Comparison of ENCODE assay signal across 25 mouse cellular contexts in the genomic region with DNA sequence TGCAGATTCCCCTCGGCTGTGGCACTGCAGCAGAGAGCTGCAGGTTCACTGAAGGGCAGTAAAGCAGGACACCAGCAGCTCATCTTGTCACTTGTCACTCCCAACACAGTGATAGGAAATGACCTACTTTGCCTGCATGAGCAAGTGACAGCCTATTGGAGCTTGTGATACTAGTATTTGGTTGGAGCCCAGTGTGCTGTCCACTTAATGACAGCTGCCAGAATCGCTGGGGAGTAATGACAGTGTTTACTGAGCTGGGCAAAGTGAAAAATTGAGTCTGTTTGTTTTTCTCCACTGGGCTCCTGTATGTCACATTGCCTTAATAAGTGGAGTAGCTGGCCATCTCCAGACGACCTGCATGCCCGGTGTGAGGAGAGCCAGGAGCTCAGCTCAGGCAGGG. TPM values are rescaled to one million over a fixed set of nuclear protein-coding genes. Genes with fewer than 3 reads are reported as not detected.
"Had no signal": no experiment of that assay in that cellular context is flagged by ENCODE, and none has a peak within 500 bp of the region (broad histone marks: within the 10 kb centered on the region; RNA-seq: fewer than 3 reads in every experiment).

No protein-coding gene starts in this region.

- H3K9ac ChIP-seq: limb, embryonic 12.5 days; limb, embryonic 15.5 days; liver, embryonic 14.5 days; lung, embryonic 15.5 days; midbrain, embryonic 13.5 days; neural tube, embryonic 13.5 days had no signal

- H3K27me3 ChIP-seq: limb, embryonic 12.5 days; limb, embryonic 15.5 days; lung, embryonic 15.5 days; megakaryocyte, embryonic 14.5 days; midbrain, embryonic 13.5 days; neural tube, embryonic 13.5 days had no signal

- H3K27ac ChIP-seq: limb, embryonic 12.5 days; limb, embryonic 15.5 days; liver, embryonic 14.5 days; lung, embryonic 15.5 days; midbrain, embryonic 10.5 days; midbrain, embryonic 13.5 days; neural tube, embryonic 13.5 days; stomach, postnatal 0 days had no signal

- H3K4me2 ChIP-seq: limb, embryonic 12.5 days; limb, embryonic 15.5 days; lung, embryonic 15.5 days; midbrain, embryonic 13.5 days; neural tube, embryonic 13.5 days had no signal

- H3K4me3 ChIP-seq: limb, embryonic 12.5 days; limb, embryonic 15.5 days; lung, embryonic 15.5 days; megakaryocyte, embryonic 14.5 days; midbrain, embryonic 10.5 days; midbrain, embryonic 13.5 days; myocyte; neural tube, embryonic 13.5 days had no signal

- ATAC-seq: midbrain, embryonic 13.5 days; midbrain, embryonic 16.5 days had no signal

- H3K4me1 ChIP-seq: limb, embryonic 15.5 days; lung, embryonic 15.5 days; midbrain, embryonic 10.5 days; midbrain, embryonic 13.5 days; neural tube, embryonic 13.5 days had no signal

- DNase-seq: kidney, adult 9 months; kidney, postnatal 14 days; kidney, postnatal 4 days; left cerebral cortex, postnatal 4 days; lung, adult 18-20 months; lung, postnatal 10 days; lung, postnatal 36 days; right cerebral cortex, adult 18-20 months; right cerebral cortex, postnatal 14 days; right cerebral cortex, postnatal 4 days; thymus, adult 2 months; thymus, postnatal 14 days; thymus, postnatal 4 days had no signal

- H3K9me3 ChIP-seq: limb, embryonic 12.5 days; limb, embryonic 15.5 days; lung, embryonic 15.5 days; megakaryocyte, embryonic 14.5 days; midbrain, embryonic 10.5 days; midbrain, embryonic 13.5 days; neural tube, embryonic 13.5 days had no signal

RNA-seq across cellular contexts. Expression of a gene that starts 33.6 kb away (rescaled TPM):
- total RNA-seq: monocyte, adult 5-6 weeks had no signal
